Mouse (Mus musculus) stomach, postnatal 0 days (tissue): ENCODE measurements at regions not wholly inside any gene's neighbourhood (a gene's known extent, or its start where the extent isn't known, plus 50 kb on each side); places are given as distances from the start of the nearest gene placed in this dataset.

Source experiments
- CTCF ChIP-seq: IDR thresholded peaks from 2 replicates; pipeline ENCODE4 v1.5.1; 2016; ENCODE audit warnings: antibody characterized with exemption, low read depth, mild to moderate bottlenecking, moderate library complexity
- EP300 ChIP-seq: optimal IDR thresholded peaks from 2 replicates; pipeline ENCODE3; 2016; ENCODE audit warnings: antibody characterized with exemption

GRCm38 (mm10) chr15:38353371-38353770, 928.0 kb downstream of the 4930447A16Rik start:
- TF ChIP-seq CTCF (no peak), EP300 (no peak)
